Mouse (Mus musculus): ENCODE measurements at regions not wholly inside any gene's neighbourhood (a gene's known extent, or its start where the extent isn't known, plus 50 kb on each side); places are given as distances from the start of the nearest gene placed in this dataset.

DNA sequence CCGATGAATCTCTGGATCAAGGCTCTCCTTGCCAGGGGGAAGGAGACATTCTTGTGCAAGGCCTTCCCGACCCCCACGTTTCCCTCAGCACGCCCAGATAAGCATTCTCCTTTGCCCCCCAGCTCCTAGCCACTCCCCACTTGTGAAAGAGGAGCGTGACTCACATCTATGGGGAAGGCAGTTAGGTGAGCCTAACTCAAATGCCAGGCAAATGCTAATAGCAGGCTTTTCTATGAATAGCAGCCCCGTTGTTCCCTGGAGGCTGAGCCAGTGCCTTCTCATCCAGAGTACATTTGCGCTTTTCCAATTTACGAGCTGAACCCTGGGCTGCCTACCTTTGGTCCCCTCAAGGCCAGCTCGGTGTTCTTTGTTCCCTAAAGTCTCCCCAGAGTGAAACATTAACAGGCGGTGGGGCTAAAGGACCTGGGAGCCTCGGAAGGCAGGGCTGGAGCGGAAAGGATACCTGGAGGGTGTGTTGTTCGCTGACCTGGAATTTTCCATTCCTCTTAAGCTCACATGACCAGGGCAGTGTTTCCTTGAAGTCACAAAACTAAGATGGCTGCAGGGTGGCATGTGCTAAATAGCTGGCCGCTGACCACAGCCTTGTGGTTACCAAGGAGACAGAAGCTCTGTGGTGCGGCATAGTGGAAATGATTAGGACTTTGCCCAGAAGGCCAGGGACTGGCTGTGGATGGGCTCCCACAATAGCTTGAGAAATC lies 87.5 kb downstream of the Atp1a1 start:
- no peaks in the 10 kb centered on the region for H3K27me3 ChIP-seq (replicated peaks; ENCODE audit: control insufficient read depth, insufficient read depth, low read length)
- peaks cover 12% of the 10 kb centered on the region for H3K4me1 ChIP-seq (ENCODE audit: control insufficient read depth, insufficient read depth, low read length)
- peak; percentile 41 for DNase-seq (ENCODE audit: low spot score)
- 53% methylated on average over 15 of the region's 15 CpGs for whole genome bisulfite sequencing
- H3K27ac ChIP-seq (ENCODE audit: low read depth, low read length) = no peak overlapping the region
- no peak overlapping the region for H3K4me3 ChIP-seq (ENCODE audit: low read depth, low read length)
- no peaks in the 10 kb centered on the region for H3K36me3 ChIP-seq (ENCODE audit: control insufficient read depth, insufficient read depth, low read length)
- no peak overlapping the region for H3K4me2 ChIP-seq (ENCODE audit: low read length)
- H3K9ac ChIP-seq (ENCODE audit: low read length) = no peak overlapping the region
- no peaks in the 10 kb centered on the region for H3K9me3 ChIP-seq (replicated peaks; ENCODE audit: control insufficient read depth, low read length)
- ATAC-seq = peak; percentile 40; the same call in 1 of the 2 replicates

DNA sequence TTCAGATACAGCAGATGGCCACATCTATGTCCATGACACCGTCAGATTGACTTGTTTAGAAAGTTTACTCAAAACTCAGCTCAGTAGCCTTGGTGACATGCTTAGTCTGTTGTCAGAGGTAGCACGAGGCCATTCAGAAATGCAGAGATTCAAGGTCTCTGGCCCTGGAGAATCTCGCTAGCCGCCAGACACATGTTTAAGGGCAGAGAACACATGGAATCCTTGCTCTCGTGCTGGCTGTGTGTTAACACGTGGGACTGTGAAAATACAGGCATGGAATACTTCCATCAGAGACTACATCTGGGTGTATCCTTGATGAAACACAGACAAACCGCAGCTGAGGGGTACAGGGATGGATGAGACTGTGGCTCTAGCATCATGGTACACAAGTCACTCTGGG lies 88.9 kb downstream of the Atp1a1 start:
- ATAC-seq (no peak), DNase-seq (ENCODE audit: low spot score) (no peak)
- Histone ChIP-seq H3K4me2 (ENCODE audit: low read length) (no peak overlapping the region), H3K36me3 (ENCODE audit: control insufficient read depth, insufficient read depth, low read length) (no peaks in the 10 kb centered on the region), H3K9me3 (replicated peaks; ENCODE audit: control insufficient read depth, low read length) (no peaks in the 10 kb centered on the region), H3K27ac (ENCODE audit: low read depth, low read length) (no peak overlapping the region), H3K27me3 (replicated peaks; ENCODE audit: control insufficient read depth, insufficient read depth, low read length) (no peaks in the 10 kb centered on the region), H3K4me1 (ENCODE audit: control insufficient read depth, insufficient read depth, low read length) (peaks cover 12% of the 10 kb centered on the region), H3K4me3 (ENCODE audit: low read depth, low read length) (no peak overlapping the region), H3K9ac (ENCODE audit: low read length) (no peak overlapping the region)
- 95% methylated on average over 7 of the region's 7 CpGs for WGBS

DNA sequence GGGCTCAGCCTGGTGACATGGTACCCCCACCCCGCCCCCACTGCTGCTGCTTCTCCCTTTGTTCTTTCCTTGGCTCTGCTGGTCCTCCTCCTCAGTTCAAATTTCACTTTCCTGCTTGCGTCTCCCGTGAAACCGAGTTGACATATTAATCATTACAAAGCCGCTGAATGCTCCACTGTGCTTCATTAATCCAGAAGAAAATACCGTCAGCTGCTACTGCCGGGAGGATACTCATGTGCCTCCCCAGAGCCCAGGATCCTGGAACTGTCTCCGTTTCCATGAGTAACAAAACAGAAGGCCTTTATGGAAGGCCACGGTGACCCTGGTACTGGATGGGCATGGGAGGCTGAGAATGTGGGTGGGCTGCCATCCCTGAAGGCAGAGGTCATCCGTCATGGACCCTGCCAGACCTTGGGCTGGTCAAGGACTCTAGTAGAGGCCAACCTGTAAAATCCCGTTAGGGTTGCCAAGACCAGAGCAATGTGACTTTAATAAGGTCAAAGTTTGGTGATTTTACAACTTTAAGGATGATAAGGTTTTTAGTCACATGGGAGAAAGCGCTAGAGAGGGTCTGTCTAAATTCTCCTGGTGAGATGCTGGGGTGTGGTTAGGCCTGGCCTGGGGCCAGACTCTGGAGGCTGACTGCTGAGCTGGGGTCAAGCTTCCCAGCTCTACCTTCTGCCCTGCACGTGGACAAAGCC lies 90.7 kb downstream of the Atp1a1 start:
- no peak overlapping the region for H3K4me3 ChIP-seq (ENCODE audit: low read depth, low read length)
- H3K27ac ChIP-seq (ENCODE audit: low read depth, low read length) = no peak overlapping the region
- 53% methylated on average over 13 of the region's 13 CpGs for WGBS
- DNase-seq (ENCODE audit: low spot score) = no peak
- H3K4me2 ChIP-seq (ENCODE audit: low read length) = no peak overlapping the region
- ATAC-seq = no peak; the same call in 1 of the 2 replicates
- no peaks in the 10 kb centered on the region for H3K27me3 ChIP-seq (replicated peaks; ENCODE audit: control insufficient read depth, insufficient read depth, low read length)
- H3K36me3 ChIP-seq (ENCODE audit: control insufficient read depth, insufficient read depth, low read length) = no peaks in the 10 kb centered on the region
- peaks cover 8% of the 10 kb centered on the region; the same call in 1 of the 2 replicates for H3K4me1 ChIP-seq (ENCODE audit: control insufficient read depth, insufficient read depth, low read length)
- H3K9me3 ChIP-seq (replicated peaks; ENCODE audit: control insufficient read depth, low read length) = no peaks in the 10 kb centered on the region
- H3K9ac ChIP-seq (ENCODE audit: low read length) = no peak overlapping the region
